Mouse (Mus musculus) adrenal gland, postnatal 14 days (tissue): ENCODE results near the gene Dph5. TPM values are rescaled to one million over a fixed set of nuclear protein-coding genes. Genes with fewer than 3 reads are reported as not detected.
"Not testable (repeated sequence)": the region's sequence is repeated elsewhere in the genome, so short reads cannot be mapped to it uniquely, and the experiment has no call there.

Experiments
- DNase-seq: peaks from one replicate; pipeline ENCODE4 v3.0.0; 2021; ENCODE audit warnings: mixed read lengths
- long read RNA-seq, 2 experiments: library from polyadenylated mRNA; stranded (forward); transcript quantifications; one replicate each; pipeline ENCODE4 v2.0.0; 2021
- total RNA-seq: library from RNA; stranded (reverse); gene quantifications from 2 replicates; pipeline ENCODE4 v1.2.3, GENCODE M21; 2021

Dph5 gene
- total RNA-seq, result 20.6 and 28.9 TPM in 2 replicates
- long read RNA-seq, experiment 1, transcript Dph5-201 (8 exons, 1,576 nt), result major isoform, 7 of 16 reads
- long read RNA-seq, experiment 1, partial matches to known transcripts, result 3 of 16 reads
- long read RNA-seq, experiment 1, other reads (novel, unspliced or antisense), result 3 of 16 reads
- long read RNA-seq, experiment 2, transcript Dph5-201 (8 exons, 1,576 nt), result major isoform, 6 of 12 reads
- long read RNA-seq, experiment 2, partial matches to known transcripts, result 2 of 12 reads
- long read RNA-seq, experiment 2, other reads (novel, unspliced or antisense), result 2 of 12 reads

DNA sequence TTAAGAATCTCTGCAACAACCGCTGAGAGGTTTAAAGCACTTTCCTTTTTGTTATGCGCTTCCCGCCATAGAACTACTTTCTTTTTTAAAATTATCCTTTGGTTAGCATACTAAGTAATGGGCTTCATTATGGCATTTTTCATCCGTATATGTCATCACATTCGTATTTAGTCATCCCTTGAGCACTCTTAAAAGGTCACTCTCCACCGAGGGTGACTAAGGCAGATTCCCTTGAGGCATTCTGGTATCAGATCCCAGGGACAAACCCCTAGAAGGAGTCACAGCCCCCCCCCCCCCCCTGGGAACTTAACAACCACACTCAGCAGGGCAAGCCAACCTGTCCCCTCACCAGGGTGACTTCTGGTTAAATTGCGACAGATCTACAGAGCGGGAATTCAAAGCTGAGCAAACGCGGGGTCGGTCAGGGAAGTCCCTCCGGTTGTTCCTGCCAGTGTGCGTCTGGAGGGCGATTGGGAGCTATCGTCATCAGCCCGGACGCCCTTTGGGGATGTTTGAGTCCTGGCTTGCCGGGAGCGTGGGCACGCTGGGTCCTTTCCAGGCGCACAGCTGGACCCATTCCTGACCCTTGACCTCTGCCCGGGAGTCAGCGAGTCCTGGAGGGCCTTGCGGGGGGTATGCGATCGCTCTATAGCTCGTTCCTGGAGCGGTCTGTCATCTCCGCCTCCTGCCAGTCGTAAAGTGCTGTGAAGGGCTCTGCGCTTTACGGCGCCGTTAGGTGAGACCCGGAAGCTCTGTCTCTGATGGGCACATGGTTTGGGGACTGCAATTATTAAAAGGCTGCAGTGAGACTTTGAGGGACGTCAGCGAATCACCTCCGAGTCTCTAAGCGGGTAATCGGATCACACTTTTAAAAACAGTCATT lies at the start of gene Dph5:
Gene Dph5, plus strand, starts transcription at position 411 of the 883 bp plus-strand sequence.
- DNase-seq, result peak; percentile 91

GRCm38 (mm10) chr3:115844566-115844965 lies 43.1 kb upstream of the Dph5 start:
- DNase-seq, result no peak

DNA sequence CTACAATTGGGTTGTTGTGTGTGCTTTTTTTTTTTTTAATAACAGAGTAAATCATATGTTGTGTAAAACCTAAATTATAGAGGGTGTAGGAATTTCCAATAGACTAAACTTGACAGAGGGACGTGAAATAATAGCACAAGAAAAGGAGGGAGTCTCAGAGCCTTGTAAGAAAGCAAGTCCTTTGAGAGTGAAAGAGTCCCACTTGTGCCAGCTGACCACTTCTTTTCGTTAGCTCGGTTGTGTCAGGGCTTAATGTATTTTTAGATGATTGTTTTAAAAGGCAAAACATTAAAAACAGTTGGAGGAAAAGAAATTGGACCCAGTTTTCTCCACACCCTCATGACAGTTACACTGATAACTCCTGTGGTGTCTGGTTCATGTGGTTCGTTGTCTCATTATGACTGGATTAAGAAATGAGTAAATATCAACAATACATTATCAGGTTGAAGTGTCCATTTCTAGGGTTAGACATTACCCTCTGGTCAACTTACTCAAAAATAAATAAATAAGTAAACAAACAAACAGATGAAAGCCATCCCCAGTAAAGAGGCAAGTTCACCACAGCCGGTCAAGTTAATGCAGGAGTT lies 42.5 kb upstream of the Dph5 start:
- DNase-seq, result no peak

DNA sequence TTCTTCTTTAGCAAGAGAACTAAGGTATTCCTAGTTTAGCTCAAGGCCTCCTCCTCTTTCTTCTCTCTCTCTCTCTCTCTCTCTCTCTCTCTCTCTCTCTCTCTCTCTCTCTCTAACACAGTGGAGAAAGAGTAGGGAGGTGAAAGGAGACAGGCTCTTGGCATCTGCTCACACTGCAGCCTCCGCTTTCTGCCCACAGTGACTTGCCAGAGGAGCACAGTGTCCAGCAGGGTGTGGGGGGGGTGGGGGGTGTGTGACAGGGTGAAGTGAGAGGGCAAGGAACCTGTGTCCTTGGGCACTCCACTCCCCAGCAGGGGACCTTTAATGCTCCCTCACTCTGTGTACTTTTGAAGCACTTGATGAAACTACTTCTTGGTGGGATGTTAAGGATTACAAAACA lies 41.9 kb upstream of the Dph5 start:
- no peak for DNase-seq

DNA sequence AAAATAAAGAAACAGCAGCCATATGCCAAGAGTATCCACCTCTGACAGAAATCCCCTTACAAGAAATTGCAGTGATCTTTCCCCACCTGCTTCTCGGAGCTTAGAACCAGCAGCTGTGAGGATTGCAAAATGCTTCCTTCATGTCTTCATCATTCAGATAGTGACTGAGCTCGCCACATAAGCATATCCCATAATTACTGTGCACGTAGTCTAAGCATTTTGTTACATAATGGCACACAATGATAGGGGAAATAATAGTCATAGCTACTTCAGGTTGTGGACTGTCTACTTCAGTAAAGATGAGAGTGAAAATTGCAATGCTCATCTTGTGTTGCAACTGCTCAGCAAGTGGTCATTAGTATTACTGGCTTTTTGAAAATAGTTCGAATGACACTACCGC lies 41.5 kb upstream of the Dph5 start:
- no peak for DNase-seq

DNA sequence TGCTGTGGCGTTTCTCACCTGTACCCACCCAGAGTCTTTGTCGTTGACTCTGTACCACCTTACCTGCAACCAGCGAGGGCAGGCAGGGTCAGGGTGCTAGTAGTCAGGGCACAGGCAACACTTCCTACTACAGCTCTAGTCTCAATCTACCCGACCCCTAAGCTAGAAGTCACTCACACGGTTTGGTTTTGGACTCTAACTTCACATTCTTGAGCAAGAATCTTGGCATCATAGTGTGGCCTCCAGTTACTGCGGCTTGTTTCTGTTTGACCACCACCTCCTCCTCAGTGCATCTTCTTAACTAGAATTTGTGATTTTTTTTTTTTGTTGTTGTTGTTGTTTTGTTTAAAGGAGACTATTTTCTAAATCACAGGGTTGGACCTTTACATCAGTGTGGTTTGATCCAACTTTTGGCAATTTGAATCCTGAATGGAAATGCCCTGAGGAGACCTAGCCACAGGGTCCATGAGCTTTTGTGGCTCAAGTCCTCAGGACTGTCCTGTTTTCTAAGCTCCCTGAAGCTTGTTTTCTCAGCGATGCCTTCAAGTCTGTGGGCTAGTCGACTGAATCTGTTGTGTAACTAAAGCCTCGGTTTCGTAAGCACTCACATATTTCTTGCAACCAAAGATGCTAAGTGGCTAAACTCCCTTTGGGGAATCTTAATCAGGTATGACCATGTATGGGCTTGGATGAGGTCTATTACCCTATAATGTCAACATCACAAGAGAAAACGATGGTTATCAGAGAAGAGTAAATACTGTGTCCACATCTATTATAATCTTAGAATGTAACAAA lies 38.8 kb upstream of the Dph5 start:
- DNase-seq, result no peak

DNA sequence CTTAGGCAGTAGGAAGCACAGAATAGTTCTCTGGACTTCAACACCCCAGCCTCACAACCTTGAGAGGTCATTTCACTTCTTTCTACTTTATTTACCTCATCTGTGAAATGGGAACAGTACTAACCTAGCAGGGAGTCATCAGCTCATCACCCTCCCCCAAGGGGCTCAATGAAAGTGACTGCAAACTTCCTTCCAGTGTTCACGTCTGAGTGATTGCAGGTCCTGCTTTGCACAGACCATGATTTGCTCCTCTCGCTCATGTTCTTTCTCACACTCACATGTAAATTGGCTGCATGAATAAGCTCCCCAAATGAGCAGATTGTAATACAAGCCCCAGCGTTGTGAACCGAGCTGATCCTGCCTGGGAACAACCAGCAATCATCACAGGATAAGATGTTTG lies 36.7 kb upstream of the Dph5 start:
- DNase-seq, result no peak

- DNase-seq, result no peak
Observed at GRCm38 (mm10) chr3:115854672-115855191, 32.9 kb upstream of the Dph5 start.

GRCm38 (mm10) chr3:115855576-115855975 lies 32.1 kb upstream of the Dph5 start:
- DNase-seq, result no peak

- DNase-seq, result no peak
Observed at GRCm38 (mm10) chr3:115856484-115857022, 31.1 kb upstream of the Dph5 start.

DNA sequence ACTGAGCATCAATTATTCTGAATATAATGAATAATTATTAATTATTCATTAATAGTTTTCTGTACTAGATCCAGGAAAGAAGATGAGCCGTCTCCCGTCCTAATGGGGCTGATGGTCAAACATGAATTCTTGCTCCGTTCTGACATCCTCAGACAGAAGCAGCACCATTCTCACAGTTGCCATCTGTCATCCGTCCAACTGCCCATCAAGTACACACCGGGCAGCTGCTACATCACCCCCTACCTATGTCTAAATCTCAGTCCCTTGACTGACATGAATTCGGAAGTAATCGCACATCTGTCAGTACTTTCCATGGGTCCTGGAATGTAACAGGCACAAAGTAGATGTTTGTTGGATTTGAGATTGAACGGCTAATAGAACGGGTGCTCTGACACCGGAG lies 30.2 kb upstream of the Dph5 start:
- DNase-seq, result no peak

- DNase-seq, result no peak
Observed at GRCm38 (mm10) chr3:115858822-115859221, 28.8 kb upstream of the Dph5 start.

DNA sequence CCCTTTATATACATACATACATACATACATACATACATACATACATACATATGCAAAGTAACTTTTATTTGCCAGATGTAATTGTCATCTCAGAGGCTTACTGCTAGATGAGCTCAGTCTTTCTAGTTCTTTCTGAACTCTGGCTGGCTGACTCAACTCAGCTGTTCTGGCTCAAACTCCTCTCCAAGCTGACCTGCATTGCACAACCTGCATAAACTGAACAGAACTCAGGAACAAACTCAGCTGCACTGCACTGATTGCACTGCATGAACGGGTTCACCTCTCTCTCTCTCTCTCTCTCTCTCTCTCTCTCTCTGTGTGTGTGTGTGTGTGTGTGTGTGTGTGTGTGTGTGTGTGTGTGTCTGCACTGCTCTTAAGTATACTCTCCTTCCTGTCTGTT lies 26.9 kb upstream of the Dph5 start:
- DNase-seq, result not testable (repeated sequence)

DNA sequence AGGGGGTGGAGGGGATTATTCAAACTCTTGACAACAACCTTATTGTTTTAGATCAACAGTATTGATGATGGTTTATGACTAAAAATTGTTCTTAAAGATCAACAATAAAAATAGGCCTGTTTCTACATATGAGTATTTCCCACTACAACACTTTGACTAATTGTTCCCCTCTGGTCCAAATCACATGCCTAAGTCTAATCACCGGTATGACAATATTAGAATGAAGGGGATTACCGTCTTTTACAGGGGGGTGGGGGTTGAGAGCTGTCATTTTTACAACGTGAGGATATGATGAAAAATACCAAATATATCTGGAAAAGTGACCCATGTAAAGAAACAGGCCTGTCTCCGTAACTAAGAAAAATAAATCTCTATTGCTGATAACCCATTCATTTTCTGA lies 24.1 kb upstream of the Dph5 start:
- DNase-seq, result no peak

GRCm38 (mm10) chr3:115867150-115867549 lies 20.5 kb upstream of the Dph5 start:
- no peak for DNase-seq

- DNase-seq, result no peak
Observed at GRCm38 (mm10) chr3:115867901-115868300, 19.7 kb upstream of the Dph5 start.

DNA sequence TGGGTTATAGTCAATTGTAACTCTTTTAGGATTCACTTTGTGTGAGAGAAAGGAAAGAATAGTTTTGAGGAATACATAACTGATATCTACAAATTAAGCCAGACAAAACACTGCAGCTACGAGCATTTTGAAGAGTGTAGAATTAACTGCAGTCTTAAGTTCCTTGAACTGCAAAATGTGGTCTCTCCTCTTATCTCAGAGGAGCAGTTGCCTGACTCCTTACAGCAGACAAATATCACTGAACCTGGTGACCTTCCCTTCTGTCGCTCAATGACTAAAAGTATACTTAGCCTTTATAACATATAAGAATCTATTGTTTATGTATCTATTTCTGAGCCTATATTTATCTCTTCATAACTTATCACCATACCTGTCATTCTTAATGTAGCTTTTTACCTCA lies 18.3 kb upstream of the Dph5 start:
- DNase-seq, result no peak

- no peak for DNase-seq
Observed at GRCm38 (mm10) chr3:115875551-115875950, 12.1 kb upstream of the Dph5 start.

- DNase-seq, result no peak
Observed at GRCm38 (mm10) chr3:115877133-115877532, 10.5 kb upstream of the Dph5 start.

- no peak for DNase-seq
Observed at GRCm38 (mm10) chr3:115884086-115884485, 3.6 kb upstream of the Dph5 start.

DNA sequence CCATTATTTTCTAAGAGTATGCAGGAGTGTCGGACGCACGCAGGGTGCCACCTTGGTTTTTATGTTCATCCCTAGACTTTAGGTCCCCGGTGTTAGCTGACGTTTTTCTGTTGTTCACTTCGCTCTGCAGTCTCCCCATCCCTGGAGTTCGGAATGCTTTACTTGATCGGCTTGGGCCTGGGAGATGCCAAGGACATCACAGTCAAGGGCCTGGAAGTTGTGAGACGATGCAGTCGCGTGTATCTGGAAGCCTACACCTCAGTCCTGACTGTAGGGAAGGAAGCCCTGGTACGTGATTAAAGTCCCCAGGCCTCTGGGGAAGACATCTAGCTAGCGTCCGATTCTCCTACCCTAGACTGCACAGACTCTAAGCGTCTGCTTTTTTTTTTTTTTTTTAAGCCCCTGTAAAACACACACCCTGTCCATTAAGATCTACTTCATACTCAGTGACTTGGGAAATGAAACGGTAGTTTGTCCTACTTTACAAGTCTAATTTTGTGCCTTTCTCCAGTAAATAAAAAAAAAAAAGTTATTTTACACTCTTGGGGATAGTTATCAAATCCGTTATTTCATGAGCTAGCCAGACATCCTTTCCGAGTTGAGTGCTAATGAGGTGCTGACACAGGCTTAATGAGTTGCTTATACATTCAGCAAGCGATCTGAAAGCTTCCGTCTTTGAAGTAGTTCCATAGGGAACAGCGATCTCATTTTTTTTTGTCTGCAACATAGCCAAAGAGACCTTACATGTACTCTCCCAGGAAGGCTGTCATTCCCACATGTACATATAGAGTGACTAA lies 871 bp downstream of the Dph5 start:
- peak; percentile 52 for DNase-seq
